Mouse (Mus musculus): Measurements from ENCODE around the gene Marveld3.

The Marveld3 gene

GRCm38 (mm10) chr8:109964106-109964505, 2.1 kb upstream of the Marveld3 start:
- no peak for DNase-seq (ENCODE audit: low spot score in 2 of 2)

GRCm38 (mm10) chr8:109963421-109963820, 1.4 kb upstream of the Marveld3 start:
- no peak for DNase-seq (ENCODE audit: low spot score in 2 of 2)

GRCm38 (mm10) chr8:109962896-109963295, 893 bp upstream of the Marveld3 start:
- DNase-seq (ENCODE audit: low spot score in 2 of 2) = no peak

- DNase-seq (ENCODE audit: low spot score in 2 of 2) = no peak
Observed at GRCm38 (mm10) chr8:109959112-109959511, 2.9 kb downstream of the Marveld3 start.

- no peak for DNase-seq (ENCODE audit: low spot score in 2 of 2)
Observed at GRCm38 (mm10) chr8:109958036-109958655, 3.9 kb downstream of the Marveld3 start.

GRCm38 (mm10) chr8:109957167-109958028, 4.6 kb downstream of the Marveld3 start:
- DNase-seq (ENCODE audit: low spot score in 2 of 2) = peak in 1 of 2 experiments; percentile 74

GRCm38 (mm10) chr8:109954486-109954948, 7.5 kb downstream of the Marveld3 start:
- no peak for DNase-seq (ENCODE audit: low spot score in 2 of 2)

- no peak for DNase-seq (ENCODE audit: low spot score in 2 of 2)
Observed at GRCm38 (mm10) chr8:109952171-109952570, 9.8 kb downstream of the Marveld3 start.

GRCm38 (mm10) chr8:109948285-109948564, 13.8 kb downstream of the Marveld3 start:
- peak in 1 of 2 experiments; percentile 58 for DNase-seq (ENCODE audit: low spot score in 2 of 2)

GRCm38 (mm10) chr8:109947447-109948284, 14.3 kb downstream of the Marveld3 start:
- DNase-seq (ENCODE audit: low spot score in 2 of 2) = peak in 1 of 2 experiments; percentile 73

- DNase-seq (ENCODE audit: low spot score in 2 of 2) = no peak
Observed at GRCm38 (mm10) chr8:109946272-109946671, 15.7 kb downstream of the Marveld3 start.

- DNase-seq (ENCODE audit: low spot score in 2 of 2) = no peak
Observed at GRCm38 (mm10) chr8:109945694-109946093, 16.3 kb downstream of the Marveld3 start.

GRCm38 (mm10) chr8:109945153-109945632, 16.8 kb downstream of the Marveld3 start:
- no peak for DNase-seq (ENCODE audit: low spot score in 2 of 2)

- DNase-seq (ENCODE audit: low spot score in 2 of 2) = no peak
Observed at GRCm38 (mm10) chr8:109941606-109942360, 20.2 kb downstream of the Marveld3 start.

GRCm38 (mm10) chr8:109920406-109921390, 41.3 kb downstream of the Marveld3 start:
- no peak for DNase-seq (ENCODE audit: low spot score in 2 of 2)

- peak; percentile 48 to 75 for DNase-seq (ENCODE audit: low spot score in 2 of 2)
Observed at GRCm38 (mm10) chr8:109917277-109917676, 44.7 kb downstream of the Marveld3 start.

GRCm38 (mm10) chr8:109907376-109907775, 54.6 kb downstream of the Marveld3 start:
- no peak for DNase-seq (ENCODE audit: low spot score in 2 of 2)

- no peak for DNase-seq (ENCODE audit: low spot score in 2 of 2)
Observed at GRCm38 (mm10) chr8:109906907-109907306, 55.1 kb downstream of the Marveld3 start.

GRCm38 (mm10) chr8:109904928-109905668, 56.9 kb downstream of the Marveld3 start:
- DNase-seq (ENCODE audit: low spot score in 2 of 2) = no peak
